Mouse (Mus musculus) cerebellum, adult 9-11 months (tissue): ENCODE measurements around the gene Ggt5.
A peak's percentile ranks its signal among the peaks of the same experiment; 100 is the strongest.

Source experiments
- DNase-seq: peaks from one replicate; pipeline ENCODE4 v3.0.0; 2022

Gene Ggt5

DNA sequence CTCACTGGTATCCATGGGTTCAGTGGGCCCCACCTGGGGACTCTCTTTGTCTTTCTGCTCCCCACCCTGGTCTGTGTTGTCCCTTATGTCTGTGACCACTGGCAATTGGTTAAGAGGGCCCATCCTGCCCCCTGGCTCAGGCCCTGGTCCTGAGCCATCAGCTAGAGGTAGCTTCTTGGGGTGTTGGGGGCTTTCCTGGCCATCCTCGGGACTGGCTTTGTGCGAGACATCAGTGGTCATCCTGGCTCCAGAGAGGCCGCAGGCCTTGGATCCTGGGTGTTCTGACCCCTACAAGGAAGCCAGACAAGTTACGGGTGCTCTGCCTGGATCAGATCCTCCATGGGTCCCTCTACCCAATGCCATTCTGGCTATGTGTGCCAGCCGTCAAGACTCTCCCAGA lies 68.0 kb downstream of the Ggt5 start:
- DNase-seq = no peak

- DNase-seq = no peak
Measured at GRCm38 (mm10) chr10:75657772-75658171, 68.6 kb downstream of the Ggt5 start.

DNA sequence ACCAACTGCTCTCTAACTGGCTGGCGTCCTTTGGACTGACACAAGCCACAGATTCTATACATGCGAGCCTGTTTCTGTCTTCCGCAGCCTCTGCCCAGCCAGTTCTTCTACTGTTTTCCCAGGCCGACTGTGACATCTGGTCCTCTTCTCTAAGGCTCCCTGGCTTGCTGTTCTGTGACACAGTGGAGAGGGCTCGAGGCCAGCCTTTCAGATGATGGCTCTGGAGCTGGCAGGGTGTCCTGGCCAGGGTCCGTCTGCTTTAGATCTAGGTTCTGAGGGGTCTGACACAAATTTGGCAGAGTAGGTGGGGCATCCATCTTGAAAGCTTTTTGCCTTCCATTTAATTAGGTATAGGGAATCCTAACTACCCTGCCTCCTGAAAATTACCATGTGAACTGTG lies 72.2 kb downstream of the Ggt5 start:
- peak; percentile 76 for DNase-seq

DNA sequence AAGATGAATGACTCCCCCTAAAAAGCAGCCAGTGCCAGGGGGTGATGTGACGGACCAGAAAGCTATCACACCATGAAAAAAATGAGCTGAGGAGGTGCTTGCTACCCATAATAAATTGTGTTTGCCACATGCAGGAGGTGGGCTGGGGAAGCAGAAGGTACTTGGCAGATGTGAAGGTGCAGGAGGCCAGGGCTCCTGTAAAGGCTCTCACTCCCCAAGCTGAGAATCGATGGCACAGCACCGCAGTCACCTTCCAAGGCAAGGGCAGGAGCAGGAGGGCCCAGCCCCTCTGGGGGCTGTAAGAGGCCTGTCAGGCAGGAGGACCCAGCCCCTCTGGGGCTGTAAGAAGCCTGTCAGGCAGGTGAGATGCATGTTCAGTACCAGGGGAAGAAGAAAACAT lies 72.7 kb downstream of the Ggt5 start:
- peak; percentile 58 for DNase-seq

DNA sequence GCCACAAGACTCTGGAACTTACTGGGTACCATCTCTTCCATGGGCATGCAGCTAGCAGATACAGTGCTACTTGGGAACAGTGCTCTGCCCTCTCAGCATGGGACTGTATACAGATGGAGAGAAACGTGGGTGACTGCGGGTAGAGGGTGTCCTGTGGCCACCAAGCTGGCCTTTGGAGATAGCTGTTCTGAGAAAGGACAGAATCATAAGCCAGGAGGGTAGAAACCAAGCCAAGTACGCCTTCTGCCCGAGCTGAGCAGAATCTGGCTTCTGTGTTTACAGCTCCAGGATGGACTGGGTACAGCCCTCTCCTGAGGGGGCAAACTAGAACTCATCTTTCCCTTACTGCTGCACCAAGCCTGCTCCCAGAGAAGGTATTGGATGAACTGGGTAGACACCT lies 73.4 kb downstream of the Ggt5 start:
- peak; percentile 96 for DNase-seq

DNA sequence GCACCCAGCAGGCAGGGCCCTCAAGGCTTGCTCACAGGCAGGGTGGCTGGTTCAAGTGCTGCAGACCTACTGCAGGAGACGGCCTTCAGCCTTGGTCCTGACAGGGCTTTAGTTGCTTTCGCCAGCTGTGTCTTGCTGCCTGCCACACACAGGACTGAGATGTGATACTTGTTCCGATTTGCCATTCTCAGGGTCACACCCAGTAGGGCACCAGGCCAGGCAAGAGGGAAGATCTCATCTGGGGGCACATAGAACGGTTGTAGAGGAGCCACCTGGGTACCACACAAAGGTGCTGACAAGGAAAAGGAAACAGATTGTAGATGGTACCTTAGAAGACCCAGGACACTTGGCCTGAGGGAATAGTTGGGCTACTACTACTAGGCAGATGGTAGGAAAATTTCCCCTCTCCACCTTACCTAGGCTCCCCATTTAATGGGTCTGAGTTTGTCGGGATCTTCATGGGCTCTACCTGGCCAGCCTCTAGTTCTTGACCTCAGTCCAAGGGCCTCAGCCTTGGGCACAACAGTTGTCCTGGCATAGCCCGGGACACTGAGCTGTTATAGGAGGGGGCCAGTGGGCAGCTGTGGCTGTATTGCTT lies 75.6 kb downstream of the Ggt5 start:
- peak; percentile 64 for DNase-seq

- DNase-seq = peak; percentile 75
Measured at GRCm38 (mm10) chr10:75666451-75667030, 77.4 kb downstream of the Ggt5 start.
